Mouse (Mus musculus): Measurements from ENCODE around the gene Pigs. TPM values are rescaled to one million over a fixed set of nuclear protein-coding genes. Genes with fewer than 3 reads are reported as not detected.
A peak's percentile ranks its signal among the peaks of the same experiment; 100 is the strongest.

Pigs gene
- polyA plus RNA-seq, 1 experiment: 85.9 TPM

DNA sequence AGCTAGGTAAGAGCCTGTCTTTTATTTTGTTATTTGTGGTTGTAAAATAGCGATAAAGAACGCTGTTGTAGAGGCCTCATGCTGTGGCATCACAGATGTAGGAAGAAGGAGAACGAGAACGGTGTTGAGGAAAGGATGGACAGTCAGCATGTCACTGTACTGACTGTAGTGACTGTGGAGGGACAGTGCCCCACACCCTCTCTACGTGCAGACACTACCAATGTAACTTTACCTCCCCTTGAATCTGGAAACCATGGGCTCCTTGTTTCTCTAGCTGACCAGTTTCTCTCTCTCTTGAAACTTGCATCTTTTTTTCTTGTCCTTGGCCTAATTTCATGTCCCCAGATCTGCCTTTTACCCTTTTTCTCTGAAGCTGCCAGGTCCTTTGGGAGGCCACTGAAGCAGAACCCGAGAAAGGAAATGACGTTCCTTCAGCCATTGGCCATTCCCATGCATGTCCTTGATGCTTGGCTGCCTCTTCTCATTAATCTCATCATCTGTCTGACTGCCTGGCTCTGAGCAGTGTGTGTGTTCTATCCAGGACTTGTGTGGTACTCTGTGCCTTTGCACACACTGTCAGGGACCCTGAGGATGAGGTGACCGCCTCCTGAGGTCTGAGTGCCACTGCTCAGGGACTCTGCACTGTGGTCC is 17.2 kb upstream of the Pigs start:
- H3K4me1 ChIP-seq (ENCODE audit: control insufficient read depth, insufficient read depth, low read length): peaks cover 6% of the 10 kb centered on the region
- no peak overlapping the region for H3K27ac ChIP-seq (ENCODE audit: insufficient read depth, low read depth, low read length)
- no peak overlapping the region for H3K4me3 ChIP-seq (ENCODE audit: insufficient read depth, low read length)
- no peak for TF ChIP-seq POLR2A (IDR thresholded peaks at IDR 0.05; ENCODE audit: borderline replicate concordance, low read depth, low read length)
- TF ChIP-seq CTCF (IDR thresholded peaks at IDR 0.05; ENCODE audit: low read depth, low read length): no peak

GRCm38 (mm10) chr11:78313662-78314061 is 14.6 kb upstream of the Pigs start:
- H3K4me1 ChIP-seq (ENCODE audit: control insufficient read depth, insufficient read depth, low read length): no peaks in the 10 kb centered on the region; the same call in 1 of the 2 replicates
- no peak overlapping the region for H3K4me3 ChIP-seq (ENCODE audit: insufficient read depth, low read length)
- H3K27ac ChIP-seq (ENCODE audit: insufficient read depth, low read depth, low read length): no peak overlapping the region
- TF ChIP-seq POLR2A (IDR thresholded peaks at IDR 0.05; ENCODE audit: borderline replicate concordance, low read depth, low read length) (no peak), CTCF (IDR thresholded peaks at IDR 0.05; ENCODE audit: low read depth, low read length) (no peak)

DNA sequence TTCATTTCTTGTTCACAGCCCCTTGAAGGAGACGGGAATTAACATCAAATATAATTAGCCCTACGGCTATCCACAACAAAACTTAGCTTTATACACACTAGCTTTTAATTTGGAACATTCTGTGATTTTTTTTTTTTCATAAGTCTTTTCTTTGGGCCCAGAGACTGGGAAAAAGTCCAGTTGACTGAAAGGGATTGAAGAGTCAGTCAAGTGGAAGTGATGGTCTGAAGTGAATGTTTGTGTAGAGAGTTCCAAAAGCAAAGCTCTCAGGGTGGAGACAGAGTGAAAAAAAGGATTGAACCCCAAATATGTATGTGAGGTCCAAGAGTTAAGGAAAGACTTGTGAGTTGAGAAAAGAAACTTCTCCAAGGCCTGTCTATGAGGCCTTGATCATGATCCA is 9.8 kb upstream of the Pigs start:
- TF ChIP-seq POLR2A (IDR thresholded peaks at IDR 0.05; ENCODE audit: borderline replicate concordance, low read depth, low read length): no peak
- TF ChIP-seq CTCF (IDR thresholded peaks at IDR 0.05; ENCODE audit: low read depth, low read length): no peak
- no peak overlapping the region for H3K4me3 ChIP-seq (ENCODE audit: insufficient read depth, low read length)
- H3K4me1 ChIP-seq (ENCODE audit: control insufficient read depth, insufficient read depth, low read length): peaks cover 9% of the 10 kb centered on the region
- H3K27ac ChIP-seq (ENCODE audit: insufficient read depth, low read depth, low read length): no peak overlapping the region

DNA sequence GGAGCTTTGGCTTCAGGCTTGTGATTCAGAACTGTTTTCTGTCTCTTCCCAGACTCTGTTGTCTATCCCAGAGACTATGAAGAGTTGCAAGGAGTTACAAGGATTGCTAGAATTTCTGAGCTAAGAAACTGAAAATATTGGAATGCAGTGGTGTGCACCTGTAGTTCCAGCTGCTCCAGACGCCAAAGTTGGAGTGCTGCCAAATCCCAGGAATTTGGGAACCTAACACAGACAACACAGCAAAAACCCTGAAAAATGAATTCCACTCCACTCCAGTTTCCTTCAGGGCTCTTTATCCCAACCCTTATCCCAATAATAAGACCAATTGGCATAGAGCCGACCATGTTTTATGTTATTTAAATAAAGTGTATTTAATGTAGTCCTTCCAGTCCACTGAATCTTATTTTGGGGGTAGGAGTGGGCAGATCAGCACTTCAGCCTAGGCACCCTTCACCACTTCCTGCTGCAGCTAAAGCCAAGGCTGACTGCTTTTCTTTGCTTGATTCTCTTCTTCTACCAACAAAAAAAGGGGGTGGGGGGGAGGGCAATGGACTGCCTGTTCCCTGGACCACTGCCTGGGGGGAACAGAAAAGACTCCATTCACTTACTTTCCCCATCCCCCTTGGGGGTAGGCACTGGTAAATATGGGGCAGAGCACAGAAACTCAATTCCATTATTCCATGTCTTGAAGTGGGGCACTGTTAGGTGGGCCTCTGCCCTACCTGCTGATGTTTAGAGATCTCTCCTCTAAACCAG is 6.0 kb upstream of the Pigs start:
- peaks cover 20% of the 10 kb centered on the region for H3K4me1 ChIP-seq (ENCODE audit: control insufficient read depth, insufficient read depth, low read length)
- TF ChIP-seq POLR2A (IDR thresholded peaks at IDR 0.05; ENCODE audit: borderline replicate concordance, low read depth, low read length) (no peak), CTCF (IDR thresholded peaks at IDR 0.05; ENCODE audit: low read depth, low read length) (no peak)
- peak overlapping the region; percentile 61 for H3K27ac ChIP-seq (ENCODE audit: insufficient read depth, low read depth, low read length)
- peak overlapping the region; percentile 63 for H3K4me3 ChIP-seq (ENCODE audit: insufficient read depth, low read length)

DNA sequence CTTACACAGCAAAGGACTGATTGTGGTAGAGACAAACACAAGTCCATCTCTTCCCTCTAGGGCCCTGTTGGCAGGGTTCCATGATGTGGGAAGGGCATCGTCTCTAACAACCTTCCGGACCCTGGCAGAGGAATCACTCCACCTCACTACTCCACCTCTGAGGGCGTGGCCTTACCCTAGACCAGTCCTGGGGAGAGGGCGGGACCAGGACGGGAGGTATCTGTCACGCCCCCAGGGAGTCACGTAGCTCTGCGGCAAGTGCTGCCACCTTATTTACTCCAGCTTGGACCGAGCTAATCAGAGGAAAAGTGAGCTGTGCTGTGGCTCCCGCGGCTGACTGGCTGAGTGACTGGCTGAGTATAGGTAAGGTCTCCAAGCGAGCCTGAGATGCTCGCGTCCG is 5.4 kb upstream of the Pigs start, which contains the start of gene Aldoc:
TSS of gene Aldoc (plus strand) at position 109 of the 400 bp plus-strand sequence.
- peak within 1 kb of the TSS; percentile 63 for H3K4me3 ChIP-seq (ENCODE audit: insufficient read depth, low read length)

GRCm38 (mm10) chr11:78324000-78324785 is 4.0 kb upstream of the Pigs start:
- Histone ChIP-seq H3K27ac (ENCODE audit: insufficient read depth, low read depth, low read length) (no peak overlapping the region), H3K4me3 (ENCODE audit: insufficient read depth, low read length) (peak overlapping the region; percentile 63), H3K4me1 (ENCODE audit: control insufficient read depth, insufficient read depth, low read length) (peaks cover 22% of the 10 kb centered on the region)
- TF ChIP-seq POLR2A (IDR thresholded peaks at IDR 0.05; ENCODE audit: borderline replicate concordance, low read depth, low read length) (no peak), CTCF (IDR thresholded peaks at IDR 0.05; ENCODE audit: low read depth, low read length) (no peak)

More for the DNA sequence above, 5.4 kb upstream of the Pigs start, which contains the start of gene Aldoc:
- Histone ChIP-seq H3K4me1 (ENCODE audit: control insufficient read depth, insufficient read depth, low read length) (peaks cover 20% of the 10 kb centered on the region), H3K27ac (ENCODE audit: insufficient read depth, low read depth, low read length) (peak within 1 kb of the TSS; percentile 76)
- no peak for TF ChIP-seq POLR2A (IDR thresholded peaks at IDR 0.05; ENCODE audit: borderline replicate concordance, low read depth, low read length)
- TF ChIP-seq CTCF (IDR thresholded peaks at IDR 0.05; ENCODE audit: low read depth, low read length): no peak

- no peak overlapping the region for H3K27ac ChIP-seq (ENCODE audit: insufficient read depth, low read depth, low read length)
- H3K4me3 ChIP-seq (ENCODE audit: insufficient read depth, low read length): no peak overlapping the region
- H3K4me1 ChIP-seq (ENCODE audit: control insufficient read depth, insufficient read depth, low read length): peaks cover 24% of the 10 kb centered on the region
- TF ChIP-seq POLR2A (IDR thresholded peaks at IDR 0.05; ENCODE audit: borderline replicate concordance, low read depth, low read length): no peak
- TF ChIP-seq CTCF (IDR thresholded peaks at IDR 0.05; ENCODE audit: low read depth, low read length): no peak
Measured at GRCm38 (mm10) chr11:78324965-78325364, 3.2 kb upstream of the Pigs start.

DNA sequence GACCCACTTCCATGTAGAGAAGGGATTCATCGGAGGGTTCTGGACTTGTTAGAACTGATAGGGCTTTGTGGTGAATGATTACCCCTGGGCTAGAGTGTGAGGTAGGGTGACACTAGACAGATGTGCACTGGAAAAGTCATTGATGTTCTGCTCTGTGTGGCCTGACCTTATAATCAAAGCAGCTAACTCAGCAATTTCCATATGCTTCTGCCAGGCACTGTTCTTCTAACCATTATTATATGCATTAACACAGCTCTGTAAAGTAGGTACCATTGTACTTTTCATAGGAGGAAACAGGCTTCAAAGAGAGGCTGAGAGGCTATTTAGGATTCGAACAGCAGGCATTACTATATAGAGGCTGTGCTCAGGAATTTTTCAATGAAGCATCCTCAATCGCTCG is 1.0 kb upstream of the Pigs start:
- Histone ChIP-seq H3K4me3 (ENCODE audit: insufficient read depth, low read length) (no peak overlapping the region), H3K27ac (ENCODE audit: insufficient read depth, low read depth, low read length) (no peak overlapping the region), H3K4me1 (ENCODE audit: control insufficient read depth, insufficient read depth, low read length) (peaks cover 19% of the 10 kb centered on the region)
- TF ChIP-seq POLR2A (IDR thresholded peaks at IDR 0.05; ENCODE audit: borderline replicate concordance, low read depth, low read length) (no peak), CTCF (IDR thresholded peaks at IDR 0.05; ENCODE audit: low read depth, low read length) (no peak)

- Histone ChIP-seq H3K27ac (ENCODE audit: insufficient read depth, low read depth, low read length) (no peak overlapping the region), H3K4me1 (ENCODE audit: control insufficient read depth, insufficient read depth, low read length) (peaks cover 13% of the 10 kb centered on the region), H3K4me3 (ENCODE audit: insufficient read depth, low read length) (peak overlapping the region; percentile 66)
- TF ChIP-seq POLR2A (IDR thresholded peaks at IDR 0.05; ENCODE audit: borderline replicate concordance, low read depth, low read length) (no peak), CTCF (IDR thresholded peaks at IDR 0.05; ENCODE audit: low read depth, low read length) (no peak)
Measured at GRCm38 (mm10) chr11:78328512-78329056, 369 bp downstream of the Pigs start.

Measured in bone marrow macrophage, adult 2 months (primary cell).